Mouse (Mus musculus) heart, postnatal 4 days (tissue): Measurements from ENCODE around the gene Itih5. TPM values are rescaled to one million over a fixed set of nuclear protein-coding genes. Genes with fewer than 3 reads are reported as not detected.

Experiments
- total RNA-seq, 2 experiments: library from RNA; stranded (reverse); gene quantifications; 2 replicates each; pipeline ENCODE4 v1.2.3; 2021

The Itih5 gene
- total RNA-seq, 2 experiments from 2014 or later, result 24.9 to 30.2 TPM

Other genes with a start within 250 kb of the Itih5 start
- 1 to 10 TPM; 8.4 to 8.6 TPM for gene Taf3, start 105.0 kb upstream of the Itih5 start, total RNA-seq
- 1,000 to 10,000 TPM; 1,094 to 1,159 TPM for gene Atp5c1, start 73.1 kb upstream of the Itih5 start, total RNA-seq
- 10 to 100 TPM in 1 of 2 experiments, 1 to 10 TPM in 1; 9.9 to 12.7 TPM for gene Kin, start 73.0 kb upstream of the Itih5 start, total RNA-seq
- under 1 TPM; 0.52 to 0.57 TPM for gene Itih2, start 22.2 kb upstream of the Itih5 start, total RNA-seq
- 1 to 10 TPM; 1.4 to 1.6 TPM for gene Sfmbt2, start 216.9 kb downstream of the Itih5 start, total RNA-seq